Mouse (Mus musculus) megakaryocyte, embryonic 14.5 days (primary cell): ENCODE measurements around the gene Fastkd2. TPM values are rescaled to one million over a fixed set of nuclear protein-coding genes. Genes with fewer than 3 reads are reported as not detected.

Experiments
- H3K27me3 ChIP-seq: replicated peaks from 2 replicates; pipeline ENCODE3; 2012; ENCODE audit warnings: inconsistent platforms
- H3K36me3 ChIP-seq: replicated peaks from 2 replicates; pipeline ENCODE3; 2012; ENCODE audit warnings: low read length, inconsistent platforms, mixed read lengths
- H3K4me1 ChIP-seq: 2 replicates; pipeline ENCODE4 v1.6.1; 2012; ENCODE audit warnings: inconsistent platforms
- H3K4me3 ChIP-seq: replicated peaks from 2 replicates; pipeline ENCODE3; 2012; ENCODE audit warnings: moderate library complexity, mild to moderate bottlenecking, inconsistent platforms
- H3K9me3 ChIP-seq: 2 replicates; pipeline ENCODE4 v1.6.1; 2012; ENCODE audit warnings: inconsistent platforms
- FLI1 ChIP-seq: IDR thresholded peaks from 2 replicates; pipeline ENCODE4 v1.6.1; 2012; ENCODE audit warnings: low read length, inconsistent platforms, mixed read lengths
- GATA1 ChIP-seq: IDR thresholded peaks from 3 replicates; pipeline ENCODE4 v1.6.1; 2012; ENCODE audit warnings: mixed read lengths, low read length, inconsistent platforms, borderline replicate concordance
- polyA plus RNA-seq: library from polyadenylated mRNA; stranded (reverse); fragments of >175 nt; gene quantifications from 2 replicates; pipeline ENCODE4 v1.2.3, GENCODE M21; 2012; ENCODE audit warnings: low replicate concordance; ENCODE audit not compliant: insufficient read depth

The Fastkd2 gene
- polyA plus RNA-seq, result 0.51 TPM in 1 of 2 replicates, not detected in the other

- no peaks in the 10 kb centered on the region for H3K9me3 ChIP-seq
- peaks cover 23% of the 10 kb centered on the region for H3K4me1 ChIP-seq
- peak within 1 kb of the TSS; percentile 93 for H3K4me3 ChIP-seq
- H3K27me3 ChIP-seq, result no peaks in the 10 kb centered on the region
- no peaks in the 10 kb centered on the region for H3K36me3 ChIP-seq
- TF ChIP-seq GATA1 (no peak), FLI1 (no peak)
These were observed at the start of gene Fastkd2, which contains the start of gene Mdh1b for GRCm38 (mm10) chr1:63730240-63730771. Gene Fastkd2, plus strand, starts transcription at chr1:63730614. Gene Mdh1b, minus strand, starts transcription at chr1:63730318.

DNA sequence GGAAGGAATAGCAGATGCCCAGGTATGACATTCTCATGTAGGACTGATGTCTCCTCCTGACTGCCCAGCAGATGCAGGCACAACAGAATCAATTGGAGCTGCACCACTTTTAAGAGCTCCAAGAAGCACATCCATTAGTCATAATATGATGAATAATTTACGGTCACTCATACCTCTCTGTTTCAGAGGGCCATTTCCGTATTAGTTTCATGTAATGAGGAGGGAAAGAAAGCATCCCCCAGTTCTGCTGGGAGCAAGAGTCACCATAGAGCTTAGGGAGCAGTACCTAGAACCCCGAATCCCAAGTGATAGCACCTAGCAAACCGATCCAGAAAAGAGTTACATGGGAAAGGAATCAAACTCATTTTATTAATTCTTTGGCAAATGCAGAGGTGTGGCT, 43.6 kb upstream of the Fastkd2 start, which contains the start of gene Dytn:
Dytn (minus strand) TSS at position 101 of the 400 bp plus-strand sequence.
- Histone ChIP-seq H3K4me1 (no peaks in the 10 kb centered on the region), H3K9me3 (no peaks in the 10 kb centered on the region), H3K4me3 (no peak within 1 kb of the TSS), H3K36me3 (no peaks in the 10 kb centered on the region), H3K27me3 (peaks cover 2% of the 10 kb centered on the region)
- no peak for TF ChIP-seq GATA1
- no peak for TF ChIP-seq FLI1

DNA sequence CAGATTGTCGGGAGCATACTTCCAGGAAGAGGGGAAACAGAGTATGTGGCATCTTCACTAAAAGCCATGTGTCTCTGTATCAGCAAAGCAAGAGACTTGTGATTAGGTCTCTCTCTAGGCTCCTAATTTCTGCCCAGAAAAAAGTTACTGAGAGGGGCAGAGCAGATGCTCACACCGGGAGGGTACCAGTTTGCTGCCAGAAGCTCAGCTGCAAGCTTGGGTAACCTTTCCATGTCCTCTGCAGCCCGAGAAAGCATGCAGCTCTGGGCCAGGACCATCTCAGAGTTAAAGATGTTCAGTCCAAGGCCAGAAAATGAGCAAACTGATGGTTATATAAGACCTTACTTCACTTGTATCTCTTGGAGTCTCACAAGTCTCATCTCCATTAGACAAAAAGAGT, 33.6 kb upstream of the Fastkd2 start:
- TF ChIP-seq GATA1, result no peak
- Histone ChIP-seq H3K27me3 (no peaks in the 10 kb centered on the region), H3K4me1 (no peaks in the 10 kb centered on the region), H3K9me3 (no peaks in the 10 kb centered on the region), H3K4me3 (no peak overlapping the region), H3K36me3 (no peaks in the 10 kb centered on the region)

DNA sequence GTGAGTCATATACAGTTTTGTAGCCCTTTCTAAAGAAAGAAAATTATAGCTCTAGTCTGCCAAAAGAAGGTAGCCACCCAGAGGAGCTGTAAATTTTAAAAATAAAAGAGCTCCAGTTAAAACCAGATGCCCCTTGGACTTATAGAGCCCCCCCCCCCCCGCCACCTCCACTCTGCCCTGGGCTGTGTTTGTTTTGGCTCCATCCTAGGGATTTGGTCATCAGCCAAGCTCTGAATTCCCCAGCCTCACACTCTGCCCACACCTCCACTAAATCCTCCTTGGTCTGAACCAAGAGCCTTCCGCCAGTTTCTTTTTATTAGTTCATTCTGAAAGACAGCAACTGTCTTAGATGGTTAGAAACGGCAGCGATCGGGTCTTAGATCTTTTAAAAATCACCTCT, 24.7 kb upstream of the Fastkd2 start:
- no peaks in the 10 kb centered on the region for H3K4me1 ChIP-seq
- TF ChIP-seq FLI1 (no peak), GATA1 (no peak)
- no peak overlapping the region for H3K4me3 ChIP-seq
- H3K27me3 ChIP-seq, result no peaks in the 10 kb centered on the region
- H3K36me3 ChIP-seq, result no peaks in the 10 kb centered on the region
- H3K9me3 ChIP-seq, result peaks cover 5% of the 10 kb centered on the region; the same call in 1 of the 2 replicates

DNA sequence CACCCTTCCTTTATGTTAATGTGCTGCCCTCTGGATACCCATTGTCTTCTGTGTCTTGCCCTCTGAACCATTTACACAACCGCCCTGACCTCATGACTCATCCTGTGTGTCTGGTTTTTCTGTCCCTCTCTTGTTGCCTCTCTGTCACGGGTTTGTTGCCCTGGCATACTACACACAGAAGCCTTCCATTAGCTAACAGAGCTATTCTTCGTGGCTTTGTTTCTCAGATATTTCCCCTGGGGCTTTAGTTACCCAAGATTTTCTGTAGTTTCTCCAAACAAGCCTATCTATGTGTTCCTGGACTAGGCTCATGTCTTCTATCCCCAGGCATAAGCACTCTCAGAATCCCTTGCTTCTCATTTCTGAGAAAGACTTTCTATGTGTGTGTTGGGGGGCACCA, 21.5 kb upstream of the Fastkd2 start:
- Histone ChIP-seq H3K4me1 (no peaks in the 10 kb centered on the region), H3K27me3 (no peaks in the 10 kb centered on the region), H3K9me3 (peaks cover 5% of the 10 kb centered on the region; the same call in 1 of the 2 replicates), H3K36me3 (no peaks in the 10 kb centered on the region), H3K4me3 (no peak overlapping the region)
- TF ChIP-seq GATA1 (no peak), FLI1 (no peak)

DNA sequence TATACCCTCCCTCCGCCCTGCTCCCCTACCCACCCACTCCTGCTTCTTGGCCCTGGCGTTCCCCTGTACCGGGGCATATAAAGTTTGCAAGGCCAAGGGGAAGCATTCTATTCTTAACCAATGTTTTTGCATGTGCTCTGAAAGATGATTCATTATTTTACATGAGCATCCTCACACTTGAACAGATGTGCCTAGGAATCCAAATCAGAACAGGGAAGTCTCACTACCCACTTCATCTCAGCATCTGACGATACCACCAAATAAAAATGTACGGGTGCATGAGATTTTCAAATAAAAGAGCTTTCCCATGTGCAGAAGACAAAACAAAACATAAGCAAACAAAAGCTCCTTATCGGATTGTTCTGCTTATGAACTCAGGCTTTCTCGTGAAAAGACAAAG, 10.3 kb upstream of the Fastkd2 start:
- TF ChIP-seq GATA1, result no peak
- TF ChIP-seq FLI1, result no peak
- H3K4me3 ChIP-seq, result no peak overlapping the region
- H3K36me3 ChIP-seq, result no peaks in the 10 kb centered on the region
- no peaks in the 10 kb centered on the region for H3K4me1 ChIP-seq
- peaks cover 4% of the 10 kb centered on the region; the same call in 1 of the 2 replicates for H3K9me3 ChIP-seq
- peaks cover 17% of the 10 kb centered on the region for H3K27me3 ChIP-seq

GRCm38 (mm10) chr1:63729796-63730195, 618 bp upstream of the Fastkd2 start:
- TF ChIP-seq GATA1 (no peak), FLI1 (no peak)
- Histone ChIP-seq H3K4me1 (peaks cover 23% of the 10 kb centered on the region), H3K36me3 (no peaks in the 10 kb centered on the region), H3K4me3 (peak overlapping the region; percentile 93), H3K27me3 (peaks cover under 1% of the 10 kb centered on the region), H3K9me3 (no peaks in the 10 kb centered on the region)

DNA sequence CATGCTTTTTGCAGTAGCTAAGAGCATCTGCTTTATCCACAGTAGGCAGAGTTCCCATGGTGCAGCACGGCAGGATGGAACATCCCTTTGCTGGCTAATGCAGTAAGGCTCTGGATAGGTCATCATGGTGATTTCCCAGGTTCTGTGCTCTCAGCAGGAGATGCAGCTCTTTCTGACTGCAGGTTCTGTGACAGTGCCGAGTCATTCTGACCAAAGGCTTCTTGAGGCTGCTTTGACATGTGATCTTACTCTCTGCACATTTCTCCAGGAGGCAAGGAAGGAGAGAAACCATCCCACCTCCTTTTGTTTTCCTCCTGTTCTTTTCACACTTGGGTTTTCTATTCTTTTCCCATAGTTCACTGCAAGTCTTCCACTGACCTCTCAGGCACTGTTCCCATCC, 25.6 kb downstream of the Fastkd2 start:
- H3K9me3 ChIP-seq, result no peaks in the 10 kb centered on the region
- peaks cover 20% of the 10 kb centered on the region for H3K36me3 ChIP-seq
- H3K27me3 ChIP-seq, result peaks cover 2% of the 10 kb centered on the region
- H3K4me3 ChIP-seq, result peak overlapping the region; percentile 14
- TF ChIP-seq FLI1 (no peak), GATA1 (no peak)
- peaks cover 22% of the 10 kb centered on the region for H3K4me1 ChIP-seq

- H3K27me3 ChIP-seq, result peaks cover 2% of the 10 kb centered on the region
- H3K4me1 ChIP-seq, result peaks cover 12% of the 10 kb centered on the region
- no peaks in the 10 kb centered on the region for H3K9me3 ChIP-seq
- no peak for TF ChIP-seq GATA1
- TF ChIP-seq FLI1, result no peak
- H3K4me3 ChIP-seq, result no peak overlapping the region
- no peaks in the 10 kb centered on the region for H3K36me3 ChIP-seq
These were observed 32.8 kb downstream of the Fastkd2 start for GRCm38 (mm10) chr1:63763212-63763694.

DNA sequence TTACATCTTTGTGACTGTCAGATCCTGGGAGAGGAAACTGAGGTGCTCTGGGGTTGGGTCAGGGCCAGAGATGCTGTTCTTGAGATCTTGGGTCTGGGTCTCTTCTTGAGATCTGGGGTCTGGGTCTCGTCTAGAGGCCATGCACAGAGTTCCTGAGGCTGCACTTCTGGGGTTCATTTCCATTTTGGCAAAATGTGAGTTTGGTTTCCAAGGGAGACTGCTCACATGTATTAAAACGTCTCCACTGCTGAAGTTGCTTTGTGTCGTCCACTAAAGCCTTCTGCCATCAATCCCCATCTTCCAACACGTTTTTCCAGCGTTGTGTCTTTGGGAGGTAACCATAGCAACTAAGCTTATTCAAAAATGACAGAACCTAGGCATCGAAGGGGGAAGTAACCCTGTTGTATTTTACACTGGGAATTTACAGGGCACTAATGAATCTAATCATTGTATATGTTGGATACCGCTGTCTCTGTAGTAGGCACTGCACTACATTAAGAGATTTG, 33.5 kb downstream of the Fastkd2 start:
- Histone ChIP-seq H3K4me1 (peaks cover 12% of the 10 kb centered on the region), H3K9me3 (no peaks in the 10 kb centered on the region), H3K36me3 (no peaks in the 10 kb centered on the region), H3K4me3 (no peak overlapping the region), H3K27me3 (peaks cover 2% of the 10 kb centered on the region)
- no peak for TF ChIP-seq FLI1
- no peak for TF ChIP-seq GATA1

DNA sequence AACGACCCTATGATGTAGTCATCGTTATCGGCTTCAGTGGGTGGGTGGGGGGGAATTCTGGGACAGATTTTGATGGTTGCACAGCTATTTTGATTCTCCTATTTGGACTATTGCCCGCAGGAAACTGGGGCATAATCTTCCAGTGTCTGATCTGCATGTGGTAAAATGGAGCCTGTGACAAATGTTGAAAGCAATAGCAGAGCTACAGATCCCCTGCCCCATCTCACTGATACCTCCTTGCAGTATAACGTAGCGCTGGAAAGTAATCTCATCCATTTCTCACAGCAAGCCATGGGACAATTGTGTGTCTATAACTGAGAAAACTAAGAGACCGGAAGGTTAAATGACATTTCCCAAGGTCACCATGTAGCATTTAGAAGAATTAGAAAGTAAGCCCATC, 34.0 kb downstream of the Fastkd2 start:
- peaks cover 12% of the 10 kb centered on the region for H3K4me1 ChIP-seq
- H3K9me3 ChIP-seq, result no peaks in the 10 kb centered on the region
- no peak overlapping the region for H3K4me3 ChIP-seq
- peaks cover 4% of the 10 kb centered on the region for H3K27me3 ChIP-seq
- no peaks in the 10 kb centered on the region for H3K36me3 ChIP-seq
- TF ChIP-seq GATA1 (no peak), FLI1 (no peak)
